Mouse (Mus musculus): ENCODE results near the gene Fam129c. TPM values are rescaled to one million over a fixed set of nuclear protein-coding genes. Genes with fewer than 3 reads are reported as not detected.

Gene Fam129c
- total RNA-seq (2021) = 1 to 10 TPM; 2.9 to 3.5 TPM
- long read RNA-seq, experiment 1, partial matches to known transcripts = 0 of 1 reads
- long read RNA-seq, experiment 1, other reads (novel, unspliced or antisense) = 1 of 1 reads
- long read RNA-seq, experiment 2, partial matches to known transcripts = 0 of 4 reads
- long read RNA-seq, experiment 2, other reads (novel, unspliced or antisense) = 4 of 4 reads

GRCm38 (mm10) chr8:71597451-71597850 is at the start of gene Fam129c:
Fam129c (plus strand) TSS chr8:71597648.
- no peak for DNase-seq (ENCODE audit: low spot score in 2 of 2)

DNA sequence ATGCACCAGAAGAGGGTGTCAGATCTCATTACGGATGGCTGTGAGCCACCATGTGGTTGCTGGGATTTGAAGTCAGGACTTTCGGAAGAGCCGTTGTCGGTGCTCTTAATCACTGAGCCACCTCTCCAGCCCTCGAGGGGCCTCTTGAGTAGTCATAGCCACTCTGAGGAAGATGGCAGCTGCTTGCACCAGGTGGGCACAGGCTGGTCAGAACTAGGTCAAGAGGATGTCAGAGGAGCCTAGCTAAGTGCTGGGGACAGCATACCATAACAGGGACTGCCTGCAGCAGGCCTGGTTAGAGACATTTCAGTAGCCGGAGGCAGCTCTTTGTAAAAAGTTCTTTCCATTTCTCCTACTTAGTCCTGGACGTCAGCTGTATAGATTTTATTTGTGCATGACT is 46.7 kb upstream of the Fam129c start:
- DNase-seq (ENCODE audit: low spot score in 2 of 2) = no peak

DNA sequence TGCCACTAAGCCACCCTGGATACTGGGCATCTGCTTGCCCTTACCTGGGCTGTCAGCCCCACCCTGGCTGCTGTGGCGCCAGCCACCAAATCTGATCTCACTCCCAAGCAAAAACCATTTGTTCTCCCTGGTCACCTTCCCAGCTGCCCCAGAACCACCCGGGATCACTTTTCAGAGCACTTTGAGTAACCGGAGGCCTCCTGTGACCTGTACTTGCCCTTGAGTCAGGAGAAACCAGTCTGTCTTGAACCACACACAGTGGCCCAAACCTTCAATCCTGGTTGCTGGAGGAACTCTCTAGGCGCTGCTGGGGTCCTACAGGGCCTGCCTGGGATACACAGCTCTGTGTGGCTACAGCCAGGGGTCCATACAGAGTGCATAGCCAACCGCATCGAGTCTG is 44.7 kb upstream of the Fam129c start:
- no peak for DNase-seq (ENCODE audit: low spot score in 2 of 2)

- DNase-seq (ENCODE audit: low spot score in 2 of 2) = no peak
Observed at GRCm38 (mm10) chr8:71554001-71554400, 43.4 kb upstream of the Fam129c start.

DNA sequence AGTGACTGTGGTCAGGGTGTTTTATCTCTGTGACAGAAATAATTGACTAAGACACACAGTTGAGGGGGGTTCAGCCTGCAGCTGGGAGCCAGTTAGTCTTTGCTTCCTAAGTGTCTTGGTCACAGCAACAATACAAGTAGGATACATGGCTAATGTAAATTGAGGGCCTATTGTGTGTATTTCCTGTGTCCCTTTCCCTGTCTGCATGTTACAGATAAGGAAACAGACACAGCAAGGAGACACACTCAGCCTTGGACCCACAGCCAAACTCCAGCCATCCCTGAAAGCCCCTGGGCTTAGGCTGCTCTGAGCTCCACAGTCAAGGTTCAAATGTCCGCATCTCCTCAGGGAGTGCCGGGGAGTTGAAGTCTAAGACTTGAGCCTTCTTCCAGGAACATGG is 42.8 kb upstream of the Fam129c start:
- DNase-seq (ENCODE audit: low spot score in 2 of 2) = no peak

GRCm38 (mm10) chr8:71558071-71558957 is 39.1 kb upstream of the Fam129c start, which contains the start of gene Tmem221:
Tmem221 (minus strand) TSS chr8:71558871.
- DNase-seq (ENCODE audit: low spot score in 2 of 2) = peak in 1 of 2 experiments; percentile 22

DNA sequence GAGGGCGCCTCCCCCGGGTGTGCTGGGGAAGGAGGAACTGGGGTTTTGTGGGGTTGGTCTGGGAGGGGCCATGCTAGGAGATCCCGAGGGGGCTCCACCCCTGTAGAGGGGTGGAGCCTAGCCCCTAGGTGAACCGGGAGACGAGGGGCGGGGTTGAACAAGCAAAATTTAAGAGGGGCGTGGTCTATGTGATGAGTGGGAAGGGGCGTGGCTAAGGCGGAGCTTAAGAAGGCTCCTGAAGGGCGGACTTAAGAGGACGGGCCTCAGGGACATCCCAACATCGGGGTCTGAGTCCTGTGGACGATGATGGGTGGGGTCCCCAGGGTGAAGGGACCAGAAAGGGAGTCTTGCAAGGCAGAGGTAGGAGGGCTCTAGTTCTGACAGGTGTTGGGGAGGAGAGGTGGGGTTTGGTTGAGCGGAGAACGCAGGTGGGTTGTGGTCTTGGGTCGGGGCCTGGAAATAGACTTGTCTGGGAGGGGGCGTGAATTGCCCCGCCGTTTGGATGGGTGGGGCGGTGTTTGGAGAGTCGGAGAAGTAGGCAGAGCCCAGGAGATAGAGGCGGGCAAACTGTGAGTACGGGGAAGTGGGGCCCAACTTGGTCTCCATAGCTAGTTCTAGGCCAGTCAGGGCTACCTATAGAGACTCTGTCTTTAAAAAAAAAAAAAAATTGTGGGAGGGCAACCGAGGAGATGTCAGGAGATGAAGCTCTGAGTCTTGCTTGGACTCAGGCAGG is 38.3 kb upstream of the Fam129c start:
- peak; percentile 70 to 77 for DNase-seq (ENCODE audit: low spot score in 2 of 2)

- DNase-seq (ENCODE audit: low spot score in 2 of 2) = no peak
Observed at GRCm38 (mm10) chr8:71560071-71560470, 37.4 kb upstream of the Fam129c start.

- DNase-seq (ENCODE audit: low spot score in 2 of 2) = no peak
Observed at GRCm38 (mm10) chr8:71560765-71561164, 36.7 kb upstream of the Fam129c start.

DNA sequence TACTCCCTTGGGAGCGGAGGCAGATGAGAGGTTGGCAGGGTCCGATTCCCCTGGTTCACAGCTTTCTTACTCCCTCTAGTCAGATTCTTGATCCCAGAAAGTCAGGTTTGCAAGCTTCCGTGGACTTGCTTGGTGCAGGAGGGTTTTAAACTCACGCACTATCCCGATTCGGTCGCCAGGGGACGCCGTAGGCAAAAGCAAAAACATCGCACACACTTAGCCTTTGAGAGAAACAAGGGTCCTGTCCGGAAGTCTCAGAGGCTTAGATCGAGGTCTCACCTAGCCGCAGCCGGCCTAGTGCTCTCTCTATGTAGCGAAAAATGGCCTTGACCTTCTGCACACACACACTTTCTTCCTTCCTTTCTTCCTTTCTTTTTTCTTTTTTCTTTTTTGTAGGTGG is 36.0 kb upstream of the Fam129c start:
- peak; percentile 54 to 57 for DNase-seq (ENCODE audit: low spot score in 2 of 2)

GRCm38 (mm10) chr8:71562751-71563150 is 34.7 kb upstream of the Fam129c start:
- peak; percentile 88 to 91 for DNase-seq (ENCODE audit: low spot score in 2 of 2)

- no peak for DNase-seq (ENCODE audit: low spot score in 2 of 2)
Observed at GRCm38 (mm10) chr8:71563992-71564391, 33.5 kb upstream of the Fam129c start.

DNA sequence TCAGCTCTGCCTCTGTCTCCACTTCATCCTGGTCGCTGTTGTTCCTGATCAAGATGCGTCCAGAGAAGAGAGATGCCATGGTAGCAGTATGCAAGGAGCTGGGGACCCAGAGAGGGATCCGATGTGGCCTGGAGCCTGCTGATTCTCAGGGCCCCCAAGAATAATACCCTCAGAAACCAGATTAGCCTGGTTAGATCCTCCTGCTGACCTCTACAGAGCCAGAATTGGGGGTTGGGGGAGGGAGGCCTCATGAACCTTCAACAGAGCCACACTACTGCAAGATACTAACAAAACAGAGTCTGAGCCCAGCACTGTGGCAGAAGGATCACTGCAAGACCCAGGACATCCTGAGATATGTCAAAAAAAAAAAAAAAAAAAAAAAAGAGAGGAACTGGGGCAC is 30.9 kb upstream of the Fam129c start, which contains the start of gene Nxnl1:
Gene Nxnl1 (minus strand): TSS at position 101 of the 400 bp plus-strand sequence.
- DNase-seq (ENCODE audit: low spot score in 2 of 2) = no peak

DNA sequence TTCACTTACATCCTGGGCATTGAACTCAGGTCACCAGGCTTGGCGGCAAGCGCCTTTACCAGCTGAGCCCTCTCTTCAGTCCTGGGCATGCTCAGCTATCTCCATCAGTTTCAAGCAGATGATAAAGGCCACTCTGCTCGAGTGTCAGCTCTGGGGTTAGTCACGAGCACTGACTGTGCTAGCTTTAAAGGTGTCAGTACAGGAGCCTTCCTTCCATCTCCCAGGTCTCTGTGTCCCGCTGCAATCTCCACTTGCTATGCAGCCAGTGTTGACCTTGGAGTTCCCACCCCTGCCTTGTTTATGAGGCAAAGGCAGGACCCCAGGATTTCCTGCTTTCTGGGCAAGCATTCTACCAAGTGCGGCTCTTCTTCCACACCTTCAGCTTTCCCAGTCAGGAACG is 29.9 kb upstream of the Fam129c start:
- DNase-seq (ENCODE audit: low spot score in 2 of 2) = no peak

GRCm38 (mm10) chr8:71568387-71568937 is 29.0 kb upstream of the Fam129c start, which contains the start of gene Slc27a1:
Slc27a1 (plus strand) TSS chr8:71568882.
- DNase-seq (ENCODE audit: low spot score in 2 of 2) = peak; percentile 66 to 69

- peak in 1 of 2 experiments; percentile 50 for DNase-seq (ENCODE audit: low spot score in 2 of 2)
Observed at GRCm38 (mm10) chr8:71568941-71569340, 28.5 kb upstream of the Fam129c start.

DNA sequence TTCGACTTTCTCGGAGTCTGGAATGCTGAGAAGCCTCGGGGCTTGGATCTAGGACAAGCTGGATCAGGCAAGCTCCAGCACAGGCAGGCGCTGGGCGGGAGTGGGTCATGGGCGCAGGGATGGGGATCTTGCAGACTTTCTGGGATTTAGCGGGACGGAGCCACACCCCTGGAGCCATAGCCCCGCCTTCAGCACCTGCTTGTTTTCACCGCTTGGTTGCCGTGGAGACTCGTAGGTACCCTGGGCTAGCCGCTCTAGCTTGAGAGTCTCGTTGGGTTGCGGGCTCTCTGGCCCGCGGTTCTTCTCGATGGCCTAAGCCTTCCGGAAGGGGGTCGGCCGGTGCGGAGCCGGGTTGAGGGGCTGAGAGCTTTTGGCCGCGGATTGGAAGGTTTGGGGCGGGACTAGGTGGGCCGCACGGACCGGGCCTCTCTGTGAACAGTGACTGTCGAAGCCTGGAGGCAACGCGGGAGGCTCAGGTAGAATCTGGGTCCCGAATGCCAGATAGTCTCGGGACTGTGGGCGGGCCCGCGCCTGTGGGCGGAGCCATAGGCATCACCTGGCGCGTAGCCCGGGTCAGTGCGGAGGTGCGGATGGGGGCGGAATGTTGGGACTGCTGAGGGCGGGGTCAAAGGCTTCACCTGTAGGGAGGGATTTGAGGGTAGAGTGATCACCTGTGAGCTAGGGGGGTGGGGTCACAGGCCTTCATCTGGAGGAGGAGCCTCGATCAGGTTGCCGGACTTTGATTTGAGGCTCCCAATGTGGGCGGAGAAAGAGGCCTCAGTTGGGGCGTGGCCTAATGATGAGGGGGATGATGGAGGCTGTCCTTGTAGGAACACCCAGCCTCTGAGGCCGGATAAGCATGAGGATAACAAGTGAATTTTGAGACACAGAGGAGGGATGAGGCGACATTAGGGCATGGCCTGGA is 27.8 kb upstream of the Fam129c start:
- peak; percentile 74 to 81 for DNase-seq (ENCODE audit: low spot score in 2 of 2)

DNA sequence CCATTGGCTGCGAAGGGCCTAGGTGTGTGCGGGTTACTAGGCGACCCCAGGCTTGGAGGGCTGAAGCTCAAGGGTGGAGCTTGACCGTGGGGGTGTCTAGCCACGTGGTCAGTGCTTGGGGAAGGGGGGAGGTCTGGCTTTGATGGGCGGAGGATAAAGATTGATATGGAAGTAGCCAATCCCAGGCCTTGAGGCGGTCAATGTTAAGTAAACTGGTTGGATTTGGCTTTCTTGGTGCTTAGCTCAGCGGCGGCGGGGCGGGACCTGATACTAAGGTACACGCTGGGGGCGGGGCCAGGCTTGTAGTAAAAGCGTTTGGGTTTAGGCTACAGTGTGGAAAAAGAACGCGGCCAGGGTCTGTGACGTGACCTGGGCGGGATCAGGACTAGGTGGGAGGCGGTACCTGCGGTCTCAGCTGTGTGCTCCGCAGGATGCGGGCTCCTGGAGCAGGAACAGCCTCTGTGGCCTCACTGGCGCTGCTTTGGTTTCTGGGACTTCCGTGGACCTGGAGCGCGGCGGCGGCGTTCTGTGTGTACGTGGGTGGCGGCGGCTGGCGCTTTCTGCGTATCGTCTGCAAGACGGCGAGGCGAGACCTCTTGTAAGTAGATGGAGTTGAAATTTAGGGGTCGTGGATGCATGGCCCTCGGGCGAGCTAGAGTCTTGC is 27.0 kb upstream of the Fam129c start:
- peak; percentile 84 to 85 for DNase-seq (ENCODE audit: low spot score in 2 of 2)

- DNase-seq (ENCODE audit: low spot score in 2 of 2) = no peak
Observed at GRCm38 (mm10) chr8:71572077-71572476, 25.4 kb upstream of the Fam129c start.

All from adrenal gland, adult 18-20 months (tissue).